Mouse (Mus musculus) cerebellum, postnatal 25 days (tissue): Measurements from ENCODE around the gene Mri1.

Source experiments
- DNase-seq, 2 experiments: peaks; one replicate each; pipeline ENCODE4 v3.0.0; 2021; ENCODE audit warnings: mixed read lengths in 2 of 2

Mri1 gene

DNA sequence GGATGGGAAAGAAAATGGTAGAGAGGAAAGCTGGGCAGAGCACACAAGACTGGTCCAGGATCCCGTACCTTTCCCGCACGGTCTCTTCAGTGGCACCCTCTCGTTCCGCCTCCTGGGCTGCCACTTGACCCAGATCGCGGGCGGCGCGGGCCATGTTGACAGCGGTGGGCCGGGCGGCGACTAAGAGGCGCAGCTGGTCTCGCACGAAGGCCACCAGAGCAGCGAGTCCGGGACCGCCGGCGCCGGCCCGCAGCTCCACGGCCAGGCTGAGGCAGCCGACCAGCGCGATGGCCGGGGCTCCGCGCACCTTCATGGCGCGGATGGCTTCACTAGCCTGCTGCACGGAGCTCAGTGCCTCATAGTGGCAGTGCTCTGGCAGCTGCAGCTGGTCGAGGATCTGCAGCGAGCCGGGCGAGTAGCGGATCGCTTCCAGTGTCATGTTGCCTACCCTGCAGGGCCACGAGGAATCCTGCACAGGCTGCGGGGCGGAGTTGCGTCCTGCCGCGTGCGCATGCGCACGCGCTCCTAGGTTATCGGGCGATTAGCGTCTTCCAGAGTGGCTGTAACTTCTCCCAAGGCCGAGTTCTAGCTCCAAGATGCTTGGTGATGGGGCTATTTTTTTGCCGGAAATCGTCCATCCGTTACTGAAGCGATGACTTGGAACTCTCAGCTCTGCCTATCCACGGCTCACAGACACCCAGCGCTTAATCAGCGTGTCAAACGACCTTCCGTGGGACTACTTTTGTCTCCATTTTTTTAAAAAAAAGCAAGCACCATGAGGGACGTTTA is at the start of gene Mri1:
TSS of gene Mri1 (minus strand) at position 505 of the 789 bp plus-strand sequence.
- DNase-seq: peak; percentile 89 to 91

- no peak for DNase-seq
Measured at GRCm38 (mm10) chr8:84303951-84304350, 46.8 kb upstream of the Mri1 start.

DNA sequence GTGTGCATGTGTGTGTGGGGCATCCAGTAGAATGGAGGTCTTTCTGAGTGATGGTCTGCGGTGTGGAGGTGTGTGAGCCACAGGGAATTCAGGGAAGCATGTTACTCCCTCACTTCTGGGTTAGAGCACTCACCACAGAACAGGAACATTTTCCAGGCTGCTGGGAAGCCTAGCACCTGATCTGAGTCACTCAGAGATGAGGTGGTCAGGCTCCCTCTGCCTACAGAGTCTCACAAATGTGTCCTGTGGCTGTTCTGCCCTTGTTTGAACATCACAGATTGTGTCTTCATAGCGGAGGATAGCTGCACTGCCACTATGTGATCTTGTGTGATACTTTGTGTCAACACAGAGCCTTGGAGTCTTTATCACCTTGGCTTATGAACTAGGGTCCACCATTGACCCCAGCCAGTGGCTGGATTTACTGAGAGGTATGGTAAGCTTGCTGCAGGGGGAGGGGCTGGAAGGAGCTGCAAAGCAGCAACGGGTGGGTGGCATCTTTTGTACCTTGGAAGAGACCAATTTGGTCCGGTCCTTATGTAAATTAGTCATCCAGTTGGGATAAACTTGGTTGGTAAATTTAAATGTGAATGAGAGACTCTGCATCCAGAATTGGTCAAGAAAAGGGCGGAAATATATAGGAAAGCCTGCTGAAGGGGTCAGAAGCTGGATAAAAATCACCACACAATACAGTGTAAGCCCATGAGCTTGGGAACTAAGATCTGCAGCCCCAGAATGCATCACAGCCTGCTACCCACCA is 40.1 kb upstream of the Mri1 start:
- no peak for DNase-seq

DNA sequence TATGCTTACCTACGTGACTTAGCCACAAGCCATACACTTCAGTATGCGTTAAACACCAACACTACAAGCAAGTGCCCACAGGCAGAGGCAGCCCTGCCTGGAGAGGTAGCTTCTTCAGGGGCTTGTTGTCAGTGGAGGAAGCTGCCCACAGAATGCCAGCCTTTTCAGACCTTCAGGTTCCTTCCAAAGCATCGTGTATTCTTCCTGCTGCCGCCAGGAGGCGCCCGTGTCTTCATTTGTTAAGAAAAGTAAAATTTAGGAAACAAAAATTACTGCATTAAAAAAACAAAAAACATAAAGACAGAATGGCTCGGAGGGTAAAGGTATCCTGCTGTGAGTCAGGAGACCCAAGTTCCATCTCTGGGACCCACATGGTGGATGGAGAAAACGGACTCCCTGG is 34.6 kb upstream of the Mri1 start:
- DNase-seq: peak; percentile 84 to 87

DNA sequence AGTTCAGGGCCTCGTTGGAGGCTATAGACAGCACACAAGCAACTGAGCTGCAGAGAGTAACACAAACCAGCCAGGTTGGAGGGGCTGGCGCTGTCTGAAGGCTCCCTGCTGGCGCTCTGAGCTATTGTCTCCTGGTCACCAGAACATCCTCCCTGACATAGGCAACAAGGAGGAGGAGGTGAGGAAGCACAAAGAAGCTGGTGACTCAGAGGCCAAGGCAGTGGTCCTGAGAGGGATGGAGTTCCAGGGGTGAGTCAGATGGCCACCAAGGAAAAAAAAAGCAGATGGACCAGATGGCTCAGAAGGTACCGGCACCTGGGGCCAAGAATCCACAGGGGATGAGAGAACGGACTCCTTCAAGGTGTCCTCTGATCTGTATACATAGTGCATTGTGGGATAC is 34.0 kb upstream of the Mri1 start:
- peak; percentile 73 to 82 for DNase-seq

- peak; percentile 57 to 73 for DNase-seq
Measured at GRCm38 (mm10) chr8:84288892-84289291, 31.8 kb upstream of the Mri1 start.

DNA sequence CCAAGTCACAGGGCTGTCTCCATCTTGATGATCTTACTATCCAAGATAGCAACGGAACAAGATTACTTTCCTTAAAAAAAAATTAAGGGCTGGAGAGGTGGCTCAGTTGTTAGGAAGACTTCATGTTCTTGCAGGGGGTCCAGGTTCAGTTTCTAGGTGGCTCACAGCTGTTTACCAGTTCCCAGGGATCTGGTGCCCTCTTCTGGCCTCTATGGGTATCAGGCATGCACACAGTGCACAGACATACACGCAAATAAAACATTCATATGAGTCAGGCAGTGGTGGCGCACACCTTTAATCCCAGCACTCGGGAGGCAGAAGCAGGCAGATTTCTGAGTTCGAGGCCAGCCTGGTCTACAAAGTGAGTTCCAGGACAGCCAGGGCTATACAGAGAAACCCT is 28.5 kb upstream of the Mri1 start:
- peak; percentile 32 to 54 for DNase-seq

DNA sequence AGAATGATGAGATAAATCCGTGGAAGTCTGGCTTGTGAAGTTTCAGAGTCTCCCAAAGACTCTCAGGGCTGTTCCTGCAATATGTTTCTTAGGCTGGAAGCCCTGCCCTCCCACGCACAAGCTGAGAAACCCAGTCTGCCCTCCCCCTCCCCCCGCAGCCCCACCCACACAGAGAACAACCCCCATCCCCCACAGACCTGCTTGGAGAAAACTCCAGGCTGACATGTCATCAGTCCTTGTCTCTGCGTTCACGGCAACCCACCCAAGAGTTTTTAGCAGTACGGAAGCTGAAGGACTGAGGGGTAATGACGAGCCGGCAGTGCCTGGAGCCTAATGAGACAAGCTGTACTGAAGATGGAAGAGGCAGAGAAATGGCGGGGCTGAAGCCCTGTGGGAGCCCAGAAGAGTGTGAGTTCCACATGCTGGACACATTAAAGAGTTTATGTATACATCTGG is 27.5 kb upstream of the Mri1 start:
- peak; percentile 13 to 36 for DNase-seq

DNA sequence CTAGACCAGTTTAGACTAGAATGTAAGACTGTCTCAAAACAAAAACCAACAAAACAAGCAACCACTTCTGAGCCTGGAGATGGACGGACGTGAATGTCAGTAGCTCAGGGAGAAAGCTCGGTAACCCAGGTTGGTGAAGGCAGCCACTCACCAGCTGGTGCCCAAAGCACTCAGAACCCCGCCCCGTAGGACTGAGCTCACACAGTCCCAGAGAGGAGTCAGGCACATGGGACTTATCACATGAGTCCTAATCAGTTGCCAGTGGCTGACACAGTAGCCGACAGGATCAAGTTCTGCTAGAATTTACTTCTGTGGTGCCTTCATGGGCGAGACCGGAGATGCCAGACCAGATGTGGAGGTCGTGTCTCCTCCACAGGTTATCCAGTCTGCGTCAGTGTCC is 23.7 kb upstream of the Mri1 start:
- peak in 1 of 2 experiments; percentile 0 for DNase-seq

DNA sequence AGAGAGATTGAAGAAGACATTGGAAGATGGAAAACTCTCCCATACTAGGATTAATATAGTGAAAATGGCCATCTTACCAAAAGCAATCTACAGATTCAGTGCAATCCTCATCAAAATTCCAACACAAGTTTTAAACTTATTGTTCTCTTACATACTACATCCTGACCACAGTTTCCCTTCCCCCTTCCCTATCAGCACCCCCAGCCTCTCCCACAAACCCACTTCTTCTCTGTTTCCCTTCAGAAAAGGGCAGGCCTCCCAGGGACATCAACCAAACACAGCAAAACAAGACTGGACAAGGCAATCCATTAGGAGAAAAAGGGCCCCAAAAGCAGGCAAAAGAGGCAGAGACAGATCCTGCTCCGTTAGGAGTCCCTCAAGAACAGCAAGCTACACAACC is 19.3 kb upstream of the Mri1 start:
- no peak for DNase-seq

- DNase-seq: no peak
Measured at GRCm38 (mm10) chr8:84273968-84274367, 16.8 kb upstream of the Mri1 start.

DNA sequence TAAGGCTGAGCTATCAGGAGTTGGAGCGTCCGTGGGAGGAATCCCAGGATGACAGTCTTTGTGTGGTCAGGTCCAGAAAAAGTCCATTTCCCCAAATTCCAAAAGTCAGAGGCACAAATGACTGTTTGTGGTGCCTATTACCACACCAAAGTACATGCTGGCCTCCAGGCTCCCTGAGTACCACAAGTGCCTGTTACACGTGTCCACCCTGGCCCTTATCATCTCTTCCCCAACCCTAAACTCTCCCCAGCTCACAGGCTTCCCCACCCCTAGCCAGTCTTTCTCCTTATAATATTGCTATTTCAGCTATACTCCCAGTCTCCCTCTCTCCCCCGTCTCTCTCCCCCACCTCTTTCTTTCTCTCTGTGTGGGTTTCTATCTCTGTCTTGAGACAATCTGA is 15.2 kb upstream of the Mri1 start:
- no peak for DNase-seq

GRCm38 (mm10) chr8:84269950-84270773 is 13.0 kb upstream of the Mri1 start, which contains the start of gene Ccdc130:
Ccdc130 (minus strand) TSS chr8:84270380.
- DNase-seq: peak; percentile 100

- no peak for DNase-seq
Measured at GRCm38 (mm10) chr8:84261098-84261497, 4.0 kb upstream of the Mri1 start.

- DNase-seq: no peak
Measured at GRCm38 (mm10) chr8:84256458-84256821, 686 bp downstream of the Mri1 start.

DNA sequence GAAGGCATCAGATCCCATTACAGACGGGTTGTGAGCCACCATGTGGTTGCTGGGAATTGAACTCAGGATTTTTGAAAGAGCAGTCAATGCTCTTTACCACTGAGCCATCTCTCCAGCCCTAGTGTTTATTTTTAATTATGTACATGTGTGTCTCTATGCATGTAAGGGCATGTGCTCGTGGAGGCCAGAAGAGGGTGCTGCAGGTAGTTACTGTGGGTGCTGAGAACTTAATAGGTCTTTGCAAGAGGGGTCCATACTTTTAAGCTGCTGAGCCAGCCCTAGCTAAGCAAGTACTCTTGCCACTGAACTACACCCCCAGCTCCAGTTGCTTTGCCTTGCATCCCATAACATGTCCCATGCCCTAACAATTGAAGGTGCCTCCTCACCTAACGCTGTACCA is 1.3 kb downstream of the Mri1 start:
- DNase-seq: no peak

- DNase-seq: peak; percentile 86 to 91
Measured at GRCm38 (mm10) chr8:84249257-84250170, 7.6 kb downstream of the Mri1 start, which contains the start of gene D8Ertd738e. D8Ertd738e (minus strand) TSS chr8:84249719.

DNA sequence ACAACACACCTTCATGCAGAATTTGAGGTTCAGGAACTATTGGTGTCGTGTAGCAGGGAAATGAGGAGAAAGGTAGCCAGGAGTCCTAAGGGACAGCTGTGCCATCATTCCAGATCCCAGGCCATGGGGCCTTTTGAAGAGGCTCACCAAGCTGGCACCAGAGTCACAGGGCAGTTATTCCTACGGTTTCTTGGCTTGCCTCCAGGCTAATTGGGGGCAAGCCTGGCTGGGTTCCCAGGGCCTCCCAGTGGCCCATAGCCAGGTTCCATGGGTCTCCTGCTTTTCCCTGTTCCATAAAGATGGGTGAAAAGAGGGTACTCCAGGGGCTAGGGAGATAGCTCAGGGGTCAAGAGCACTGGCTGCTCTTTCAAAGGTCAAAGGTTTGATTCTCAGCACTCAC is 15.3 kb downstream of the Mri1 start:
- peak in 1 of 2 experiments; percentile 39 for DNase-seq

DNA sequence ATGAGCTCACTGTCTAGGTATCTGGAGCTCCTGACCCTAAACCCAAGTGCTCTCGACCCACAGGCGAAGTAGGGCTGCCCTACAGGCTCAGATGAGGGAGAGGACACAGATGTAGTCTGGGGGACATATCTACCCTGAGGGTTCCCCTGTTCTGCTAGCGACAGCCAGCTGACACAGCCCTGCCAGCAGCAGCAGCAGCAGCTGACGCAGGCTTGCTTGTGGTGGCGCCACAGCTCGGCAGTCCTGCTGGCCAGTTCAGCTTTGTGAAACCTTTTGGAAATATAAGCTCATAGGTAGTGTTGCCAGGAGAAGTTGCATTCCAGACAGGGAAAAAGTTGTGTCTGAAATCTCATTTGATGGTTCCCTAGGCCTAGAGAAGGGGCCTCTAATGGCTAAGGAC is 16.0 kb downstream of the Mri1 start:
- DNase-seq: no peak

GRCm38 (mm10) chr8:84237542-84238229 is 19.4 kb downstream of the Mri1 start:
- DNase-seq: no peak

DNA sequence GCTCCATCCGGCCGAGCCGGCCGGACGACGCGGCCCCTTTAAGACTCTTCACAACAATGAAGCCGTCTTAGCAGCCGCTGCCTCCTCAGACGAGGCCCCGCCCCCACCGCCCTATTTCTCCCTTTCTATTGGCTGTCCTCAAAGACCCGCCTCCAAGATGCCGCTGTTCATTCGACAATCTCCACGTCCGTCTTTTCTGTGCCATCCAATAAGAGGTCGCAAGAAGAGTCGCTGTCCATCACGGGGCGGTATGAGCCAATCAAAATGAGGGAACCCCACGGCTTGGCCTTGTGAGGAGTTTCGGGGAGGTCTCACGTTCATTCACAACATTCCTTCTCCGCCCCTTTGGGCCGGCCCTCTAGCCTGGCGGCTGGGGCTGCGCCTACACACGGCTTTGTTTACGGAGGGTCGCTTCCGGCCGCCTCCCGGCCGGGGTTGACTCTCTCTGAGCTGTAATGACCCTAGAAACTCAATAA is 20.1 kb downstream of the Mri1 start, which contains the start of gene Zswim4:
TSS of gene Zswim4 (minus strand) at position 58 of the 476 bp plus-strand sequence.
- peak; percentile 98 to 99 for DNase-seq
